Mouse (Mus musculus): Measurements from ENCODE around the gene Fdx1. TPM values are rescaled to one million over a fixed set of nuclear protein-coding genes. Genes with fewer than 3 reads are reported as not detected.

The Fdx1 gene
- polyA plus RNA-seq (2015; fragmentation: Nextera tagmentation; extraction: Ambion mirVana): 38.9 and 42.5 TPM in 2 replicates

DNA sequence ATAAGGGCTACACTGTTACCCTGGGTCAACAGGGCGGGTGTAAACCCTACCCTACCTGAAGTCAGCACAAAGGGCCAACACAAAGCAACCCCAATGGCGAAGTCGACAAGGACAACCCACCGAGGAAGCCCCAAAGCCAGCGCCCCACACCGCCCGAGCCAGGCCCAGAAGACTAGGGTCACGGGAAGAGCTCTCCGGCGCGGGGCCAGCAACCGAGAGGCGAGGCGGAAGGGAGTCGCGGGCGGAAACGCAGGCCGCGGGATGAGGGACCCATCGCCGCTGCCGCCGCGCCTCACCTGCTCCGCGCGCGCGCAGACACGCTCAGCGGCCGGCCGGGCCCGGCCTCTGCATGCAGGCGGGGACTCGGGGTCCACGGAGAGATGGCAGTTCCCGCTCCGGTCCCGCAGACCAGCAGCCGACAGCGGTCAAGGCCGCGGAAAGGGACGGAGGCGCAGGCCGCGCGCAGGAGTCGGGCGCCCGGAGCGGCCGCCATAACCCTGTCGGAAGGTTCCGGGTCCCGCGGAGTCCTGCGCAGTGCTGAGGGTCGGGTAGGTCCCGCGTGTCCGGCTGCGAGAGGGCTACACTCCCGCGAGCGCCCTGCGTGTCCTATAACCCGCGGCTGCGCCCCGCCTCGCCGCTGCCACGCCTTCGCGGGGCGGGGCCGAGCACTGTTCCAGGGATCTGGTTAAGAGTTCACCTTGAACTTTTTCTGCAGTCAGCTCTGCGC lies at the start of gene Fdx1:
Fdx1 (minus strand) TSS at position 582 of the 727 bp plus-strand sequence.
- no peaks in the 10 kb centered on the region for H3K36me3 ChIP-seq
- H3K9me3 ChIP-seq: no peaks in the 10 kb centered on the region
- peak within 1 kb of the TSS; percentile 77 for H3K9ac ChIP-seq
- WGBS: under 1% methylated on average over 81 of the region's 81 CpGs
- no peaks in the 10 kb centered on the region for H3K27me3 ChIP-seq
- peak within 1 kb of the TSS; percentile 88 for H3K4me3 ChIP-seq
- ATAC-seq (ENCODE audit: low FRiP score, low read depth): peak; percentile 92
- H3K4me2 ChIP-seq: peak within 1 kb of the TSS; percentile 65
- peak within 1 kb of the TSS; percentile 81 for H3K27ac ChIP-seq (replicated peaks)
- H3K4me1 ChIP-seq (replicated peaks): peaks cover 29% of the 10 kb centered on the region

DNA sequence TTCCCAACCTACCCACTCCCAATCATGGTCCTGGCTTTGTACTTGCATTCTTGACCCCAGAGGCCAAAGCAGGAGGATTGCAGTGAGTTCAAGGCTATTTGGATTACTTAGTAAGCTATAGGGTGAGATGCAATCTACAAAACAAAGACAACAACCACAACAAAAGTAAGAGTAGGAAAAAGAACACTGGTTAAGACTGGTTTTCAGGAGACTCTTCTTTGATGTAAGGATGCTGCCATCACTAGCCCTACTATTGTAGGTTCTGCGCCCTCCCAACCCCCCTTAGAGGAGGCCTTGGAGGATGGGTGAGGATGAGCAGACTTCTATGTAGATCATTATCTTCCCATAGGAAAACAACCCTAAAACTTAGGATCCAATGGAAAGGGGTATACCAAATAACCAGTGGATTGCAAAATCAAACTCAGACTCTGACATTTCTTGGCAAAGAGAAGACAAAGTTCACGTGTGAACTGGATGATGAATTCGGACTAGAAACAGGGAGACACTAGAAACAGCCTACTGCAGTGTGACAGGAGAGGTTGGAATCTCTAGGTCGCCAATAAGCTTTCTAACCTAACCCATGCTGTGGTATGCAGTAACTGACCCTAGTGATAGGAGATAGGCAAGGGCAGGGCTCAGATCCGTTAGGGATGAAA lies 49.6 kb upstream of the Fdx1 start:
- H3K9me3 ChIP-seq: no peaks in the 10 kb centered on the region
- H3K4me3 ChIP-seq: no peak overlapping the region
- 86% methylated on average over 5 of the region's 5 CpGs for WGBS
- no peaks in the 10 kb centered on the region for H3K4me1 ChIP-seq (replicated peaks)
- no peak overlapping the region for H3K27ac ChIP-seq (replicated peaks)
- no peaks in the 10 kb centered on the region for H3K36me3 ChIP-seq
- no peak overlapping the region for H3K4me2 ChIP-seq
- H3K9ac ChIP-seq: no peak overlapping the region
- no peaks in the 10 kb centered on the region for H3K27me3 ChIP-seq
- ATAC-seq (ENCODE audit: low FRiP score, low read depth): no peak

DNA sequence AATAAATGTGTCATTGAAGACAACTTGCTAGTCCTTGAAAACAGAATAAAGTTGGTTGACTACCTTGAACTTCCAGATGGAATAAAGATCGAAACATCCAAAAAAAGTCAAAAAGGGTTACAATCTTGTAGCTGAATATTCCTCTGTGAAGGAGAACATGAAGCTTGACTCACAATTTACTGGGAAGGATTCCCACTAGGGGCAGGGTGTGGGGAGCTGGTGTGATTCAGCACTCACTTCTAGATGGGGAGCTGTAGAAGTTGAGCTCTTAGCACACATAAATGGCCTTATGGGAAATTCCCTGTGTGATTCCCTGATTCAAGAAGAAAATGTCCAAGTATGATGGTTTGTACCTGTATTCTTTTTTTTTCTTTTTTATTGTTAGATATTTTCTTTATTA lies 49.0 kb upstream of the Fdx1 start:
- WGBS: 100% methylated on average over 1 of the region's 1 CpGs
- H3K4me1 ChIP-seq (replicated peaks): no peaks in the 10 kb centered on the region
- H3K9me3 ChIP-seq: no peaks in the 10 kb centered on the region
- H3K27ac ChIP-seq (replicated peaks): no peak overlapping the region
- no peak overlapping the region for H3K4me3 ChIP-seq
- no peak overlapping the region for H3K9ac ChIP-seq
- no peak for ATAC-seq (ENCODE audit: low FRiP score, low read depth)
- H3K36me3 ChIP-seq: no peaks in the 10 kb centered on the region
- H3K27me3 ChIP-seq: no peaks in the 10 kb centered on the region
- H3K4me2 ChIP-seq: no peak overlapping the region

DNA sequence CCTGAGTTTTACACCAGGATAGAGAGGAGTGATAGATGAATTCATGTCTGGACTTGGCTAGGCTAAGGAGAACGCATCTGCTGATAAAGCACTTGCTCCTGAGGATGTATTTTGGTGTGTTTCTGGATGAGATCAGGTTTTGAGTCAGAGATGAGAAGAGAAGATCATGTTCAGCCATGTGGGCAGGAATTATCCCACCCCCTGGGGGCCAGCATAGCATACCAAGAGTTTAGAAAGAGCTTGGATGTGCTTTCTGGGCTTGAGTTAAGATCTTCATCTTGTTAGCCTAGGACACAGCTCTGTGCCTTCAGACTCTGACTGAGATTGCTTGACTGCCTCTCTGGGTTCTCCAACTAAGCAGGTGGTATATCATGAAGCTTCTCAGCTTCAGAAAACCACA lies 45.2 kb upstream of the Fdx1 start:
- H3K9me3 ChIP-seq: no peaks in the 10 kb centered on the region
- H3K36me3 ChIP-seq: no peaks in the 10 kb centered on the region
- WGBS: 95% methylated on average over 1 of the region's 1 CpGs
- no peaks in the 10 kb centered on the region for H3K27me3 ChIP-seq
- no peak overlapping the region for H3K9ac ChIP-seq
- no peak overlapping the region for H3K27ac ChIP-seq (replicated peaks)
- H3K4me2 ChIP-seq: no peak overlapping the region
- H3K4me3 ChIP-seq: no peak overlapping the region
- no peak for ATAC-seq (ENCODE audit: low FRiP score, low read depth)
- H3K4me1 ChIP-seq (replicated peaks): no peaks in the 10 kb centered on the region

DNA sequence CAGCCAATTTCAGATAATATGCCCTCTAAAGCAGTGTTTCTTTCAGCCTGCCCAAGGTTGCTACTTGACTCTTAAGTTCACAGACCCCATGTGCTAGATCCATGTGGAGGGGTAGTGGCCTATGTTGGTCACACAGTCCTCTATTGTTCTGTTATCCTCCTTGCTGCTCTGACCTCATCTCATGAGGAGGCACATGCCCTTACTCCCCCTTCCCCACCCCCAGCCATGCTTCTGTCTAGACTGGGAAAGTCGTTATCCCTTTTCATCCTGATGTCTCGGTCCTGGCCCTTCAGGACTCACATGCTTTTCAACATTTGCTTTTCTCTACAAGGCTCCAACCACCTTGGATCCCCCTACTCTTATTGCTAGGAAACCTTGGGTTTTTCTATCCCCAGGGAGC lies 44.0 kb upstream of the Fdx1 start:
- Histone ChIP-seq H3K9me3 (no peaks in the 10 kb centered on the region), H3K4me2 (no peak overlapping the region), H3K36me3 (no peaks in the 10 kb centered on the region), H3K4me3 (no peak overlapping the region), H3K27ac (replicated peaks) (no peak overlapping the region), H3K4me1 (replicated peaks) (no peaks in the 10 kb centered on the region), H3K27me3 (no peaks in the 10 kb centered on the region), H3K9ac (no peak overlapping the region)
- 42% methylated on average over 2 of the region's 2 CpGs for WGBS
- no peak for ATAC-seq (ENCODE audit: low FRiP score, low read depth)

DNA sequence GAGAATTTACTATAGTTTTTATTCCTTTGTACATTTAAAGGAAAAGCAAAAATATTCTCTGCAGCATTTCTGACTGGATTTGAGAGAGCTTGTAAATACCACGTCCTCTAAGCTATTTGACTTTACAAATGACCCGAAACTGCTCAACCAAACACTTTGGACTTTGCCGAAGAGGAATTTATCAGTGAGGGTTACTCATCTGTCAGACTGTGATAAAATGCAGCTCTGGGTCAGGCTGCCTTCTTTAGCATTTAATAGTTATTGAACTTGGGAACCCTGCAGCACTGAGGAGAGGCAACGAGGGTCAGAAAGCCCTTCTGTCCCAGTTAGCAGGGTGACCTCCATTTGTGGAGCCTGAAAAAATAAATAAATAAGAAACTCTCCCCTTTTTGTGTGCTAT lies 40.1 kb upstream of the Fdx1 start:
- WGBS: 66% methylated on average over 4 of the region's 4 CpGs
- Histone ChIP-seq H3K36me3 (no peaks in the 10 kb centered on the region), H3K4me3 (no peak overlapping the region), H3K9me3 (no peaks in the 10 kb centered on the region), H3K27me3 (no peaks in the 10 kb centered on the region), H3K9ac (no peak overlapping the region), H3K4me2 (no peak overlapping the region), H3K4me1 (replicated peaks) (no peaks in the 10 kb centered on the region), H3K27ac (replicated peaks) (no peak overlapping the region)
- ATAC-seq (ENCODE audit: low FRiP score, low read depth): no peak

DNA sequence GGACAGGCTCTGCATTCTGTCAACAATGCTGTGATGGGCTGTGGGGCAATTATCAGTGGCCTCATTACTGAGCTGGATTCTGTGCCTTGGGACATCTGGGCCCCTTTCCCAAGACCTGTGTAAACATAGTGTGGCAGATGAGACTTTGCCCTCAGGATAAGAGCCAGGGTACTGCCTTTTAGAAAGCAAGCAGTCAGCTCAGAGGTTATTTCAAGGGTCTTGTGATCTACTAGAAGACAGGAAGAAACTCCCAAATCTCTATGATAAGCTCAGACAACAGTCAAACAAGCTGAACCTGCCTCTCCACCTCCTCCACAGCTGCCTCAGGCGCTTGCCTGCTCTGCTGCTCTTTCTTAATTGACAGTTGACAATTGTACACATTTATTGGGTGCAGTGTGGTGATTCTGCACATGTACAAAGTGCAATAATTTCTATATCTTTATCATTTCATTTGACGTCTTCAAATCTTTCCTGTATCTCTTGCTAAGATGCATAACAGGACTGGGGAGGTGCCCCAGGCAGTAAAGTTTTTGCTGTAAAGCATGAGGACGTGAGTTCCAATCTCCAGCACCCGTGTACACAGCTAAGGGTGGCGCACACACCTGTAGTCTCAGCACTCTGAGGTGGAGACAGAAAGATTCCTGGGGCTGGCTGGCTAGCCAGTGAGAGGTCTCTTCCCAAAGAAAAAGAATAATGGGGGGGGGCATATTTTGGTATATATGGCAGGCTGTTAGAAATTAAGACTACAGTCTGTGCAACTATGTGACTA lies 32.2 kb upstream of the Fdx1 start:
- Histone ChIP-seq H3K27me3 (no peaks in the 10 kb centered on the region), H3K4me3 (no peak overlapping the region), H3K9ac (no peak overlapping the region), H3K27ac (replicated peaks) (no peak overlapping the region), H3K4me1 (replicated peaks) (no peaks in the 10 kb centered on the region), H3K4me2 (no peak overlapping the region), H3K9me3 (no peaks in the 10 kb centered on the region), H3K36me3 (no peaks in the 10 kb centered on the region)
- no peak for ATAC-seq (ENCODE audit: low FRiP score, low read depth)
- 84% methylated on average over 5 of the region's 5 CpGs for WGBS

DNA sequence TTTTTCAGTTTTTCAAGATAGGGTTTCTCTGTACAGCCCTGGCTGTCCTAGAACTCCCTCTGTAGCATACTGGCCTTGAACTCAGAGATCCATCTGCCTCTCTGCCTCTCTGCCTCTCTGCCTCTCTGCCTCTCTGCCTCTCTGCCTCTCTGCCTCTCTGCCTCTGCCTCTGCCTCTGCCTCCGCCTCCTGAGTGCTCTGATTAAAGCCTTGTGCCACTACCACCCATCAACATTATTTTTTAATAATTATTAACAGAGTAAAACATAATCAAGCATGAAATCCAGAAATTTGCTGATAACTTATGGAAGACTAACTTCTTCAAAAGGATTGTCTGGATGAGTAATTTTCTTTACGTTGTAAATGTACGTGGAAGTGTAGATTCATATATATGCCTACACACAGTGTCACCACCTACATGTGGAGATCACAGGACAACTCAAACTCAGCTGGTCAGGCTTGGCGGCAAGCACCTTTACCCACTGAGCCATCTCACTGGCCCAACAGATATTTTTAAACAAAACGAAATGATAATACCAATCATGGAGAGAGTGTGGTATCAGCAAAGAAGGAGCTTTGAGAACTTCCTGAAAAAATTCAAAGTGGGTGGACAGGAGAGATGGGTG lies 31.4 kb upstream of the Fdx1 start:
- Histone ChIP-seq H3K9me3 (no peaks in the 10 kb centered on the region), H3K36me3 (no peaks in the 10 kb centered on the region), H3K4me3 (no peak overlapping the region), H3K4me2 (no peak overlapping the region), H3K4me1 (replicated peaks) (no peaks in the 10 kb centered on the region), H3K27ac (replicated peaks) (no peak overlapping the region), H3K27me3 (no peaks in the 10 kb centered on the region), H3K9ac (no peak overlapping the region)
- 93% methylated on average over 5 of the region's 5 CpGs for WGBS
- ATAC-seq (ENCODE audit: low FRiP score, low read depth): no peak

DNA sequence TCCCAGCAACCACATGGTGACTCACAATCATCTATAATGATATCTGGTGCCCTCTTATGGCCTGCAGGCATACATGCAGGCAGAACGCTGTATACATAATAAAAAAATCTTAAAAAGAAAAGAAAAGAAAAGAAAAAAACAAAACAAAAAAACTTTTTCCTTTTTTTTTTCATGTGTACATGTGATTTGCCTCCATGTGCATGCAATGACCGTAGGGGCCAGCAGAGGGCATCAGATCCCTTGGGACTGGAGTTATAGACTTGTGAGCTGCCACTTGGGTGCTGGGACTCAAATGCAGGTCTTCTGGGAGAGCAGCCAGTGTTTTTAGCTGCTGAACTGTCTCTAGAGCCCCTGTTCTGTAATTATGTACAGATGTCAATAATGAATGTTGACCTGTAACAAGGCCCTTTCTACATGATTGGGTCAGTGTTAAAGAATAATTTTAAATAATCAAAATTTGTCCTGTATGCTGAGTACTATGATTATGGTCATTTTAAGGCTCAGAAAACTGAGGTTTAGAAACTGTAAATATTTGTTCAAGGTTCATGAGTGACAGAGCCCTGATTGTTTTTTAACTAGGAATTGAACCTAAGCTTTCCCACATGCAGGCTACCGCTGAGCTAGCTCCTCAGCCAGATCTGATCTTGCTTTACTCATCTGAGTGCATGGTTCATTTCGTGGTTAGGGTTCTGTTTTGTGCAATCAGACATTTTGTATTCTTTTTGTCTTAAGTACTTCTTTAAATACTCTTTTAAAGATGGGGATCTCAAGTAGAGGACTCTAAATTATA lies 30.3 kb upstream of the Fdx1 start:
- Histone ChIP-seq H3K4me1 (replicated peaks) (no peaks in the 10 kb centered on the region), H3K36me3 (no peaks in the 10 kb centered on the region), H3K4me3 (no peak overlapping the region), H3K27ac (replicated peaks) (no peak overlapping the region), H3K9ac (no peak overlapping the region), H3K27me3 (no peaks in the 10 kb centered on the region), H3K4me2 (no peak overlapping the region), H3K9me3 (no peaks in the 10 kb centered on the region)
- WGBS: 77% methylated on average over 4 of the region's 4 CpGs
- ATAC-seq (ENCODE audit: low FRiP score, low read depth): no peak

DNA sequence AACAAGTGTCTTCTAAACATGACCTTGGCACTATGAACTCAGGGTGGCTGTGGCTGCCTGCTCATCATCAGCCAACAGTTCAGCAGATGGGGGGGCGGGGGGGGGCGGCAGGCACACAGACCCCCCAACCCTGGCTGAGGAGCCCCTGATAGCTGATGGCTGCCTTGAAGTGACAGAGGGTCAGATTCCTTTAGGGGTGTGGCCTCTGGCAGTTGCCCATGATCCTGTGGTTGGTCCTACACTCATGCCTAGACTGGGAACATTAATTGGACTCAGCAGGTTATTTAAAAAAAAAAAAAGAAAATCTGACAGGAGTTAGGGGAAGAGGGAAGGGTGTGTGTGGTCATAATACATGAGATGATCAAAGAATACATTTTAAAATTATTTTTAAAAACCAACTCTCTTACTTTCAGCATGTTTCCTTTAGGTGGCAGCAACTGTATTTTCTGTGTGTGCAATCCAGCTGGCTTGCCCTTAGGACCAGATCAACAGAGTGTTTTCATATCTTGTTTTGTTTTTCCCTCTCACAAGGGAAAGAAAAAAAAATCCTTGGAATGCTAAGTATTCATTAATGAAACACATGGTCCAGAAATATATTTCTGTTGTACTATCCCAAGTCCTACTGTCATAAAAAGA lies 28.0 kb upstream of the Fdx1 start:
- Histone ChIP-seq H3K36me3 (no peaks in the 10 kb centered on the region), H3K4me2 (no peak overlapping the region), H3K4me1 (replicated peaks) (no peaks in the 10 kb centered on the region), H3K9ac (no peak overlapping the region), H3K27me3 (no peaks in the 10 kb centered on the region), H3K27ac (replicated peaks) (no peak overlapping the region), H3K9me3 (no peaks in the 10 kb centered on the region), H3K4me3 (no peak overlapping the region)
- WGBS: 31% methylated on average over 2 of the region's 2 CpGs
- no peak for ATAC-seq (ENCODE audit: low FRiP score, low read depth)

DNA sequence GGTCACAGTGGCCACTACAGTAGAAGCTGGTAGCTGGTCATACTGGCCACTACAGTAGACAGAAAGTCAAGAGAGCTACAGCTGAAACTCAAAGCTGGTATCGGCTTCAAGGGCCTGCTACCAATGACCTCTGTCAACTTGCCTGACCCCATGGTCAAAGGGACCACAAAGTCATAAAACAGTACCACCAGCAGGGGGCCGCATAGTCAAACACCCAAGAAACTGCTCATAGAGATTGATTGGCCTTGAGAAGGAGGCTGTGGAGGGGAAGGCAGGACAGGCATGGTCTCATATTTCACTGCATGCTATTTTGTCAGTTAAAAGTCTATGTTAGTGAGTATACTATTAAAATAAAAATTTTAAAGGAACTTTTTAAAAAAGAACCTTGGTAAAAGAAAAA lies 27.5 kb upstream of the Fdx1 start:
- no peaks in the 10 kb centered on the region for H3K36me3 ChIP-seq
- no peak overlapping the region for H3K9ac ChIP-seq
- H3K4me3 ChIP-seq: no peak overlapping the region
- H3K27ac ChIP-seq (replicated peaks): no peak overlapping the region
- H3K9me3 ChIP-seq: no peaks in the 10 kb centered on the region
- no peaks in the 10 kb centered on the region for H3K4me1 ChIP-seq (replicated peaks)
- H3K4me2 ChIP-seq: no peak overlapping the region
- no peaks in the 10 kb centered on the region for H3K27me3 ChIP-seq
- 6% methylated on average over 2 of the region's 2 CpGs for WGBS
- ATAC-seq (ENCODE audit: low FRiP score, low read depth): no peak

Measured in hindbrain, embryonic 15.5 days (tissue).